Mouse (Mus musculus) E14TG2a.4 (cell line): ENCODE measurements around the gene Chst11.

Experiments used
- H3K27me3 ChIP-seq: 2 replicates; pipeline ENCODE4 v1.6.1; 2014; ENCODE audit warnings: low read length, control low read depth; ENCODE audit not compliant: insufficient read depth
- H3K36me3 ChIP-seq: 2 replicates; pipeline ENCODE4 v1.6.1; 2014; ENCODE audit warnings: low read length, control low read depth; ENCODE audit not compliant: insufficient read depth
- H3K4me1 ChIP-seq: replicated peaks from 2 replicates; pipeline ENCODE4 v1.6.1; 2014; ENCODE audit warnings: low read depth, low read length, control low read depth
- H3K4me3 ChIP-seq: replicated peaks from 2 replicates; pipeline ENCODE4 v1.5.1; 2014; ENCODE audit warnings: mild to moderate bottlenecking, low read length
- H3K9me3 ChIP-seq: 2 replicates; pipeline ENCODE4 v1.6.1; 2014; ENCODE audit warnings: low read length, control low read depth
- CTCF ChIP-seq: conservative IDR thresholded peaks from 2 replicates; pipeline ENCODE4 v1.5.1; 2014; ENCODE audit warnings: low read length
- NANOG ChIP-seq: IDR thresholded peaks from 2 replicates; pipeline ENCODE4 v1.6.1; 2014; ENCODE audit warnings: borderline replicate concordance, low read length, mixed read lengths
- POU5F1 ChIP-seq: IDR thresholded peaks from 2 replicates; pipeline ENCODE4 v1.6.1; 2014; ENCODE audit warnings: low read length, borderline replicate concordance

Gene Chst11

GRCm38 (mm10) chr10:83150587-83150986 is 165.3 kb downstream of the Chst11 start:
- Histone ChIP-seq H3K4me1 (peaks cover 8% of the 10 kb centered on the region), H3K4me3 (no peak overlapping the region), H3K36me3 (no peaks in the 10 kb centered on the region), H3K27me3 (peaks cover 12% of the 10 kb centered on the region), H3K9me3 (no peaks in the 10 kb centered on the region)
- no peak for TF ChIP-seq CTCF
- TF ChIP-seq POU5F1, result no peak
- no peak for TF ChIP-seq NANOG

GRCm38 (mm10) chr10:83151362-83151761 is 166.1 kb downstream of the Chst11 start:
- H3K36me3 ChIP-seq, result no peaks in the 10 kb centered on the region
- peaks cover 9% of the 10 kb centered on the region for H3K27me3 ChIP-seq
- no peak for TF ChIP-seq NANOG
- no peak for TF ChIP-seq CTCF
- TF ChIP-seq POU5F1, result no peak
- no peak overlapping the region for H3K4me3 ChIP-seq
- H3K9me3 ChIP-seq, result no peaks in the 10 kb centered on the region
- H3K4me1 ChIP-seq, result peaks cover 2% of the 10 kb centered on the region

GRCm38 (mm10) chr10:83151896-83152685 is 166.8 kb downstream of the Chst11 start:
- TF ChIP-seq POU5F1 (no peak), NANOG (no peak), CTCF (no peak)
- Histone ChIP-seq H3K36me3 (no peaks in the 10 kb centered on the region), H3K9me3 (no peaks in the 10 kb centered on the region), H3K4me1 (no peaks in the 10 kb centered on the region), H3K27me3 (peaks cover 6% of the 10 kb centered on the region), H3K4me3 (no peak overlapping the region)

GRCm38 (mm10) chr10:83152723-83153122 is 167.4 kb downstream of the Chst11 start:
- Histone ChIP-seq H3K27me3 (peaks cover 3% of the 10 kb centered on the region; the same call in 1 of the 2 replicates), H3K9me3 (no peaks in the 10 kb centered on the region), H3K36me3 (no peaks in the 10 kb centered on the region), H3K4me1 (no peaks in the 10 kb centered on the region), H3K4me3 (no peak overlapping the region)
- TF ChIP-seq POU5F1, result no peak
- no peak for TF ChIP-seq NANOG
- TF ChIP-seq CTCF, result no peak

GRCm38 (mm10) chr10:83153374-83153773 is 168.1 kb downstream of the Chst11 start:
- no peak for TF ChIP-seq POU5F1
- no peak for TF ChIP-seq NANOG
- TF ChIP-seq CTCF, result no peak
- no peaks in the 10 kb centered on the region for H3K36me3 ChIP-seq
- no peaks in the 10 kb centered on the region for H3K4me1 ChIP-seq
- no peaks in the 10 kb centered on the region; the same call in 1 of the 2 replicates for H3K27me3 ChIP-seq
- no peak overlapping the region for H3K4me3 ChIP-seq
- no peaks in the 10 kb centered on the region for H3K9me3 ChIP-seq

- TF ChIP-seq POU5F1 (no peak), NANOG (no peak), CTCF (no peak)
- H3K4me1 ChIP-seq, result no peaks in the 10 kb centered on the region
- no peaks in the 10 kb centered on the region for H3K36me3 ChIP-seq
- no peaks in the 10 kb centered on the region; the same call in 1 of the 2 replicates for H3K27me3 ChIP-seq
- no peak overlapping the region for H3K4me3 ChIP-seq
- H3K9me3 ChIP-seq, result no peaks in the 10 kb centered on the region
Measured at GRCm38 (mm10) chr10:83153887-83154286, 168.6 kb downstream of the Chst11 start.

GRCm38 (mm10) chr10:83157289-83157688 is 172.0 kb downstream of the Chst11 start:
- Histone ChIP-seq H3K4me1 (no peaks in the 10 kb centered on the region), H3K4me3 (no peak overlapping the region), H3K36me3 (no peaks in the 10 kb centered on the region), H3K9me3 (no peaks in the 10 kb centered on the region), H3K27me3 (no peaks in the 10 kb centered on the region)
- no peak for TF ChIP-seq CTCF

- H3K4me3 ChIP-seq, result no peak overlapping the region
- TF ChIP-seq POU5F1, result no peak
- no peak for TF ChIP-seq NANOG
- no peak for TF ChIP-seq CTCF
- H3K36me3 ChIP-seq, result no peaks in the 10 kb centered on the region
- no peaks in the 10 kb centered on the region for H3K4me1 ChIP-seq
- H3K9me3 ChIP-seq, result no peaks in the 10 kb centered on the region
- peaks cover 5% of the 10 kb centered on the region; the same call in 1 of the 2 replicates for H3K27me3 ChIP-seq
Measured at GRCm38 (mm10) chr10:83158322-83158721, 173.0 kb downstream of the Chst11 start.

GRCm38 (mm10) chr10:83159229-83159628 is 173.9 kb downstream of the Chst11 start:
- H3K4me1 ChIP-seq, result no peaks in the 10 kb centered on the region
- H3K27me3 ChIP-seq, result peaks cover 7% of the 10 kb centered on the region; the same call in 1 of the 2 replicates
- TF ChIP-seq CTCF (no peak), NANOG (no peak), POU5F1 (no peak)
- no peak overlapping the region for H3K4me3 ChIP-seq
- no peaks in the 10 kb centered on the region for H3K36me3 ChIP-seq
- H3K9me3 ChIP-seq, result peaks cover 4% of the 10 kb centered on the region
